In the genomic region with DNA sequence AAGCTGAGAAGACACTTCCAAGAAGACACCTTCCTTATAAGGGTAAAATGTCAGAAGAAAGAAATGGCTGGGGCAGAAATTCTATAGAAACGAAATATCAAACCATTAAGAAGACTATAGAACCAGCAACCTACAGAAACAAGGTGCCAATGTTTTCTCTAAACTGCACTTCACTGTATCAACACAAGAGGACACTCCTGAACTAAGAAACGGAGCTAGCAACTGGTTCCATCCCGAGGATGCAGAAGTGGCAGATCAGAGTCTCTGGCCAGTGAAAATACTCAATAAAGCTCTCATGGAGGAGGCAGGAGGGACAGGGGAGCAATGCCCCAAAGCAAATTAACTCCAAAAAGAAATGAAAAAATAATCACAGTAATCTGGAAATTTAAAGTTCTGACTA, we compare ENCODE assay signal across 8 mouse cellular contexts. TPM values are rescaled to one million over a fixed set of nuclear protein-coding genes. Genes with fewer than 3 reads are reported as not detected.
DNase-seq lines count a peak whose midpoint lies in the region; ATAC-seq and TF ChIP-seq lines count a peak whose summit lies in the region.

No protein-coding gene starts in this region.

- H3K27ac ChIP-seq in kidney, adult 2 months (ENCODE audit: insufficient read depth, low read depth, low read length), result no peak overlapping the region
- H3K27ac ChIP-seq in kidney, embryonic 15.5 days, result no peak overlapping the region
- no peak overlapping the region for H3K27ac ChIP-seq in embryonic facial prominence, embryonic 14.5 days (replicated peaks; ENCODE audit: low read depth, low read length)

- no peak overlapping the region for H3K4me2 ChIP-seq in kidney, embryonic 15.5 days
- H3K4me2 ChIP-seq in embryonic facial prominence, embryonic 14.5 days (ENCODE audit: low read depth, low read length), result no peak overlapping the region

- peak; percentile 35 for DNase-seq in kidney, adult 2 months
- peak; percentile 76 for DNase-seq in 3T3-L1 (ENCODE audit: low read depth, low spot score)
- DNase-seq in CD4-positive, CD25-positive, alpha-beta regulatory T cell, adult 2 months (ENCODE audit: low read depth, low spot score), result peak; percentile 58
- DNase-seq in embryonic facial prominence, embryonic 14.5 days (ENCODE audit: low spot score), result peak; percentile 49
- DNase-seq in retina, embryonic 14.5 days (ENCODE audit: low spot score), result peak; percentile 71
- DNase-seq in adrenal gland, adult 2 months, result no peak

- no peak overlapping the region for H3K9ac ChIP-seq in kidney, embryonic 15.5 days
- no peak overlapping the region for H3K9ac ChIP-seq in embryonic facial prominence, embryonic 14.5 days (ENCODE audit: low read depth, low read length)

- TF ChIP-seq CTCF in kidney, adult 2 months (conservative IDR thresholded peaks at IDR 0.05; ENCODE audit: insufficient read depth, insufficient read length, low read depth, low read length), result peak; percentile 62

- no peak for TF ChIP-seq POLR2A in kidney, adult 2 months (IDR thresholded peaks at IDR 0.05; ENCODE audit: low read depth, low read length)

- no peaks in the 10 kb centered on the region for H3K4me1 ChIP-seq in kidney, adult 2 months (ENCODE audit: control insufficient read depth, insufficient read depth, low read length)
- H3K4me1 ChIP-seq in kidney, embryonic 15.5 days, result no peaks in the 10 kb centered on the region
- H3K4me1 ChIP-seq in embryonic facial prominence, embryonic 14.5 days (ENCODE audit: control insufficient read depth, insufficient read depth, low read length), result no peaks in the 10 kb centered on the region

- no peak overlapping the region for H3K4me3 ChIP-seq in kidney, adult 2 months (ENCODE audit: insufficient read depth, low read depth, low read length)
- no peak overlapping the region for H3K4me3 ChIP-seq in kidney, embryonic 15.5 days (replicated peaks)
- no peak overlapping the region for H3K4me3 ChIP-seq in embryonic facial prominence, embryonic 14.5 days (ENCODE audit: low read depth, low read length)

- H3K27me3 ChIP-seq in kidney, adult 2 months (replicated peaks; ENCODE audit: control insufficient read depth, insufficient read depth, low read length), result no peaks in the 10 kb centered on the region
- H3K27me3 ChIP-seq in kidney, embryonic 15.5 days, result peaks cover 14% of the 10 kb centered on the region; the same call in 1 of the 2 replicates
- H3K27me3 ChIP-seq in embryonic facial prominence, embryonic 14.5 days (replicated peaks; ENCODE audit: control insufficient read depth, insufficient read depth, low read length), result no peaks in the 10 kb centered on the region

- no peak for ATAC-seq in kidney, embryonic 15.5 days (replicated peaks; ENCODE audit: low FRiP score)
- ATAC-seq in embryonic facial prominence, embryonic 14.5 days (ENCODE audit: low read depth), result no peak
- no peak; the same call in 1 of the 2 replicates for ATAC-seq in cerebellum, adult (ENCODE audit: insufficient number of reproducible peaks, low FRiP score, low TSS enrichment)

- WGBS in kidney, adult 2 months, result 14% methylated on average over 3 of the region's 3 CpGs
- WGBS in kidney, embryonic 15.5 days, result 20% methylated on average over 3 of the region's 3 CpGs
- 16% methylated on average over 3 of the region's 3 CpGs for WGBS in embryonic facial prominence, embryonic 14.5 days

- H3K36me3 ChIP-seq in kidney, adult 2 months (ENCODE audit: control insufficient read depth, insufficient read depth, low read length), result no peaks in the 10 kb centered on the region
- H3K36me3 ChIP-seq in kidney, embryonic 15.5 days, result no peaks in the 10 kb centered on the region
- H3K36me3 ChIP-seq in embryonic facial prominence, embryonic 14.5 days (ENCODE audit: control insufficient read depth, insufficient read depth, low read length), result no peaks in the 10 kb centered on the region

- H3K9me3 ChIP-seq in kidney, embryonic 15.5 days (replicated peaks), result no peaks in the 10 kb centered on the region
- no peaks in the 10 kb centered on the region for H3K9me3 ChIP-seq in embryonic facial prominence, embryonic 14.5 days (ENCODE audit: control insufficient read depth, low read length)

RNA-seq across cellular contexts. Expression of a gene that starts 13.0 kb away (rescaled TPM):
- not detected in 2 replicates for polyA plus RNA-seq in kidney, adult 2 months (2012; rRNA removed)
- polyA plus RNA-seq in kidney, embryonic 15.5 days (2015; fragmentation: Nextera tagmentation; extraction: Ambion mirVana), result 0.65 and 1.0 TPM in 2 replicates
- 3.2 and 3.9 TPM in 2 replicates for polyA plus RNA-seq in embryonic facial prominence, embryonic 14.5 days (2014; fragmentation: Nextera tagmentation; extraction: Ambion mirVana)
- not detected for total RNA-seq in adrenal gland, adult 2 months (2021)
- polyA plus RNA-seq in adrenal gland, adult 2 months (2012; rRNA removed), result not detected in 2 replicates

RNA-seq across cellular contexts. Expression of a gene that starts 16.5 kb away (rescaled TPM):
- 3.6 and 3.7 TPM in 2 replicates for polyA plus RNA-seq in kidney, adult 2 months (2012; rRNA removed)
- 19.9 and 20.3 TPM in 2 replicates for polyA plus RNA-seq in kidney, embryonic 15.5 days (2015; fragmentation: Nextera tagmentation; extraction: Ambion mirVana)
- 20.9 and 21.9 TPM in 2 replicates for polyA plus RNA-seq in embryonic facial prominence, embryonic 14.5 days (2014; fragmentation: Nextera tagmentation; extraction: Ambion mirVana)
- 10 to 100 TPM; 10.7 to 13.2 TPM for total RNA-seq in adrenal gland, adult 2 months (2021)
- polyA plus RNA-seq in adrenal gland, adult 2 months (2012; rRNA removed), result 1.2 and 1.5 TPM in 2 replicates

RNA-seq across cellular contexts. Expression of a gene that starts 48.1 kb away (rescaled TPM):
- polyA plus RNA-seq in kidney, adult 2 months (2012; rRNA removed), result not detected in 2 replicates
- polyA plus RNA-seq in kidney, embryonic 15.5 days (2015; fragmentation: Nextera tagmentation; extraction: Ambion mirVana), result not detected in 2 replicates
- polyA plus RNA-seq in embryonic facial prominence, embryonic 14.5 days (2014; fragmentation: Nextera tagmentation; extraction: Ambion mirVana), result not detected in 2 replicates
- under 1 TPM; 0.26 to 0.45 TPM for total RNA-seq in adrenal gland, adult 2 months (2021)
- not detected in 2 replicates for polyA plus RNA-seq in adrenal gland, adult 2 months (2012; rRNA removed)
